Mouse (Mus musculus) kidney, adult 10 weeks (tissue): ENCODE results near the gene Med8. TPM values are rescaled to one million over a fixed set of nuclear protein-coding genes. Genes with fewer than 3 reads are reported as not detected.

ENCODE experiments used
- polyA plus RNA-seq: library from polyadenylated mRNA; stranded (reverse); fragments of 350-450 nt; fragmentation: Illumina TruSeq; extraction: RNeasy Lipid Tissue Mini Kit (QIAGEN cat#74804); gene quantifications from one replicate; pipeline ENCODE4 v1.2.3, GENCODE M21; 2014; ENCODE audit warnings: low read depth, low replicate concordance

Gene Med8
- 39.1 TPM for polyA plus RNA-seq

GRCm38 (mm10) chr4:118409142-118409900, at the start of gene Med8, which contains the start of gene Szt2:
Med8 (plus strand) TSS chr4:118409337.
Szt2 (minus strand) TSS chr4:118409273.

DNA sequence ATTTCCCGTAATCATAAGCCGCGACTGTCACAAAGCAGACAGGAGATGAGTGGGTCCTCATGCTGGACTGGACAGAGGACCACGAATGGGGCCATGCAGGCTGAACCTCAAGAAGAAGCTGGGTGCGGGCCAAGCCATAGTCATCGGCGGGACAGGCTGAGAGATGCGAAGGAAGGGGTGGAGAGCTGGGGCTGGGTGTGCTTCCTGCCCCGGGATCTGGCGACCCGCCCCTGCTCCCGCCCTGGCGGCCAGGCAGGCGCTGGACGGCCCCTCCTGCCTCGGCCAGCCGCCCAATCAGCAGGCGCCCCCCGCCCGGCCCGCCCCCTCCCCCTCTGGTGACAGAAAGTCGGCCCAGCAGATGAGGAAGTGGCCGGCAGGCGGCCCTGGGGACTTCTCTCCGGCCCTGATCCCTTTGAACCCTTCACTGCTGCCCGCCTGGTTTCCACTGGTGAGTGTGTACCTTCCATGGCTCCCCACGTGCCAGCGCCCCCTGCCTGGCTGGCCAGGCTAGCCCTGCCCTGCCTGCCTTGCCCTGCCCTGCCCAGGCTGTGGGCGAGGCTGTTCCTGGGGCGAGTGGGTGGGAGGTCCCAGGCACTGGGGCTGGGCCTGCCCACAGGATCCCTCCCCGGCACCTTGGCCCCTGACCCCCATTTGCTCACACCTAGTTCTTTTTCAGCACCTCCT, 18.8 kb downstream of the Med8 start, which contains the start of gene Elovl1:
Gene Elovl1, plus strand, starts transcription at position 326 of the 684 bp plus-strand sequence.

GRCm38 (mm10) chr4:118436820-118437603, 27.9 kb downstream of the Med8 start, which contains the start of gene Cdc20:
Cdc20 (minus strand) TSS chr4:118437352.

DNA sequence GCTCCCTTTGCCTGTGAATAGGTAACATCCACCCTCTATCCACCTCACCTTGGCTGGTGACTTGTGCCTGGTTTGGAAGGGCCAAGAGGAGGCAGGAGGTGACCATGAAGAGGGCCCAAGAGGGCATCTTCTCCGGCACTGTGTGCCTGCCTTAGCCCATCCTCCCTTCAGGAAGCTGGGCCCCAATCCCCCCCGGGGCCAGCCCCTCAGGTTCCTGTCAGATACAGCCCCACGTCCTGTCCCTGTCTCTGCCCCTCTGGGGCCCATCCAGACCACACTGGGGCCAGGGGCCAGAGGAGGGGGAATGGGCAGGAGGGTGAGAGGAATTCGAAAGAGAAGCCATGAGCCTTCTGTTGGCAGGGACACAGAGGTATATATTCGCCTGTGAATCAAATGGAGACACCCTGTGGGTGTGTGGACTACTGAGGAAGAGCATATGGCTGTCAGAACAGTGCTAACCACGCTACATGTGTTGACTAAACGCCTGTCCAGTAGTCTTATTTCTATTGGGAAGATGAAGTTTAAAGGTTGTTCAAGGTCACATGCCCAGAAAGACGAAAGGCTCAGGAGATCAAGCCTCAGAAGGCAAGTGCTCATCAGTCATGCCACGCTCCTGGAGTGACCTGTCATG, 48.3 kb downstream of the Med8 start, which contains the start of gene Mpl:
Gene Mpl, minus strand, starts transcription at position 169 of the 631 bp plus-strand sequence.

Other genes with a start within 250 kb of the Med8 start
- 3.2 TPM for gene Kdm4a, start 229.3 kb upstream of the Med8 start, polyA plus RNA-seq
- gene Ptprf, start 117.9 kb upstream of the Med8 start, polyA plus RNA-seq, result 4.2 TPM
- 0.89 TPM for gene Szt2, start 64 bp upstream of the Med8 start, polyA plus RNA-seq
- 40.6 TPM for gene Elovl1, start 18.8 kb downstream of the Med8 start, polyA plus RNA-seq
- not detected for gene Cdc20, start 28.0 kb downstream of the Med8 start, polyA plus RNA-seq
- not detected for gene Mpl, start 48.2 kb downstream of the Med8 start, polyA plus RNA-seq
- gene Tie1, start 80.7 kb downstream of the Med8 start, polyA plus RNA-seq, result 1.4 TPM
- 17.4 TPM for gene 2610528J11Rik, start 117.7 kb downstream of the Med8 start, polyA plus RNA-seq
- gene Tmem125, start 134.7 kb downstream of the Med8 start, polyA plus RNA-seq, result 4.9 TPM
- gene Cfap57, start 211.4 kb downstream of the Med8 start, polyA plus RNA-seq, result not detected
- gene Ebna1bp2, start 211.5 kb downstream of the Med8 start, polyA plus RNA-seq, result 21.4 TPM
- not detected for gene Olfr62, start 249.6 kb downstream of the Med8 start, polyA plus RNA-seq